Mouse (Mus musculus) myocyte (in vitro differentiated cells): Measurements from ENCODE around the gene Rnf141.

Experiments used
- CEBPB ChIP-seq: IDR thresholded peaks from 2 replicates; pipeline ENCODE4 v1.6.1; 2011; ENCODE audit warnings: mild to moderate bottlenecking, moderate library complexity; ENCODE audit not compliant: poor library complexity, insufficient read depth, severe bottlenecking
- E2F4 ChIP-seq: IDR thresholded peaks from one replicate; pipeline ENCODE4 v1.6.1; 2011; ENCODE audit warnings: mild to moderate bottlenecking, control low read depth, moderate library complexity; ENCODE audit not compliant: insufficient read depth
- MAX ChIP-seq: IDR thresholded peaks from one replicate; pipeline ENCODE4 v1.6.1; 2011; ENCODE audit warnings: low read depth, mild to moderate bottlenecking, control low read depth
- MYOD1 ChIP-seq, 3 experiments: IDR thresholded peaks; one replicate each; pipeline ENCODE4 v1.6.1; 2011; ENCODE audit warnings: control low read depth in 2 of 3, low read depth in 2 of 3, mild to moderate bottlenecking in 2 of 3, moderate library complexity in 1 of 3; ENCODE audit not compliant: insufficient read length in 2 of 3, control insufficient read depth in 1 of 3
- MYOG ChIP-seq, 3 experiments: IDR thresholded peaks; one replicate each; pipeline ENCODE4 v1.6.1; 2011; ENCODE audit warnings: control low read depth in 2 of 3, low read depth in 2 of 3, mild to moderate bottlenecking in 2 of 3; ENCODE audit not compliant: insufficient read length in 2 of 3, control insufficient read depth in 1 of 3, insufficient read depth in 1 of 3
- POLR2A ChIP-seq: IDR thresholded peaks from one replicate; pipeline ENCODE4 v1.6.1; 2011; ENCODE audit warnings: low read depth, mild to moderate bottlenecking, control low read depth, moderate library complexity; ENCODE audit not compliant: insufficient read length
- POLR2AphosphoS2 ChIP-seq: IDR thresholded peaks from one replicate; pipeline ENCODE4 v1.6.1; 2011; ENCODE audit warnings: low read depth, control low read depth; ENCODE audit not compliant: insufficient read length
- SRF ChIP-seq: IDR thresholded peaks from one replicate; pipeline ENCODE4 v1.6.1; 2011; ENCODE audit warnings: low read depth; ENCODE audit not compliant: control insufficient read depth, insufficient read length
- TCF3 ChIP-seq: IDR thresholded peaks from one replicate; pipeline ENCODE4 v1.6.1; 2011; ENCODE audit warnings: low read depth, control low read depth; ENCODE audit not compliant: insufficient read length
- USF1 ChIP-seq: IDR thresholded peaks from one replicate; pipeline ENCODE4 v1.6.1; 2011; ENCODE audit warnings: low read depth, mild to moderate bottlenecking, control low read depth, moderate library complexity

DNA sequence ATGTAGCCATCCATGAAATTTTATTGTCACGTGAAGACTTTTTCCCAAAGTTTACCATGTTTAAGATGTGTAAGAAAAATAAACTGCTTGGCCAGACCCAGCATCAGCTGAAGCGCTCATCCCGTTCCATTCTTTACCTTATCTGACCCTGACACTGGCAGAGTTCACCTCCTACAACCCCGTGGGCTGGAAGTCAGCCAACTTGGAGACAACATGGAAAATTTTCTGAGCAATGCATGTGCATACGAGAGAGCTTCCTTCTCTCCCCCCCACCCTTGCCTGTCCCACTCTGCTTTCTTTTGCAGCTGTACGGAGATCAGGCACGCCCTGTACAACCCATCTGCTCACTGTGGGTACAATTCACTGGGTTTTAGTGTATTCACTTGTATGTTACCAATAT, 62.1 kb downstream of the Rnf141 start:
- no peak for TF ChIP-seq POLR2A
- no peak for TF ChIP-seq MYOG (IDR thresholded peaks at IDR 0.05; ENCODE audit: control insufficient read depth in 1 of 3, insufficient read depth in 1 of 3, insufficient read length in 2 of 3, low read depth in 2 of 3)
- TF ChIP-seq E2F4, result no peak
- no peak for TF ChIP-seq POLR2AphosphoS2
- no peak for TF ChIP-seq CEBPB
- no peak for TF ChIP-seq TCF3
- no peak for TF ChIP-seq MYOD1 (IDR thresholded peaks at IDR 0.05; ENCODE audit: control insufficient read depth in 1 of 3, insufficient read length in 2 of 3, low read depth in 2 of 3)
- TF ChIP-seq MAX, result no peak
- no peak for TF ChIP-seq USF1
- TF ChIP-seq SRF, result no peak
